Mouse (Mus musculus): ENCODE measurements around the gene Rbms3.

Rbms3 gene

DNA sequence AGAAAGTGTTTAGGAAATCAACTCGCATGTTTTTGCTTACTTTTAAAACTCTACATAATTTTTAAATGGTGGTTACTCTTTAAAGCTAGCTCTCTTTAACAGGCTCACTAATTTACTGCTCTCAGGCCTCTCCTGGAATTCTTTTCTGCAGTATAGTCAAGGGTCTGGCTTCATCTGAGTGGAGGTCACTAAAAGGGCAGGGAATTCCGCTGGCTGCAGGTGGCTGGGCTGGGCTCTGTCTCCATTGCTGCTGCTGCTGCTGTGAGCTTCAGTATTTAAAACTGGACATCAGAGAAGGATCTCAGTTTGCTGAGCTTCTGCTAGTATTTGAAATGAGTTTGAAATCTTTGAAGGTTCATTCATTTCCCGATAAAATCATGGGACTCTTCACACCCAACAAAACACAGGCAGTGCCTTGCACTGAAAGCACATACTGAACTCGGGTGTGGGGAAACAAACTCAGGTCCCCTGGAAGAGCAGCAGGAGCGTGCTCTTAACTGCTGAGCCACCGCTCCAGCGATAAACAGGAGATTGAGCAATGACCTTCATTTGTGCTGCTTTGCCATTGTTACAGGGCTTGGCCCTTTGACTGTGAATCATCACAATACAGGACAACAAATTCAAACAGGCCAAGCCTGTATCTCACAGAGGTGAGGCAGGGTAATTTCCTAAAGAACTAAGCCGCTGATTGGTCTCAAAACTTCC is 990.0 kb downstream of the Rbms3 start:
- DNase-seq (ENCODE audit: low read depth, low spot score), result peak; percentile 96

DNA sequence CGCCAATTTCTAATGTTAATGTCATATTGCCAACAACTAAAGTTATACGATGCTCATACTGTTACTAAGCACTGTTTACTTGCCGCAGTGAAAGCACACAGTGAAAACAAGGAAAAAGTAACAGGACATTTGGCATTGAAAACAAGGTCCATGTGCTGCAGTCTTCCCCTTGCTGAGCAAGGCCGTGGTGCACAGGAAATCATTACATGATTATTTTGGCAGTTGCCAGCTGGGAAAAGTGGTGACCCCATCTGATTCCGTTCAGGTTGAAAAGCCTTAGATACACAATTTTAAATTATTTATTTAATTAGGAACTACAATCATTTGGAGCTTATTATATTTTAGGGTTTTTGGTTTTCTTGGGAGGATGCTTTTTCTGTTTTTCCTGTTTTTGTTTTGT is 995.9 kb downstream of the Rbms3 start:
- no peak for DNase-seq (ENCODE audit: low read depth, low spot score)

DNA sequence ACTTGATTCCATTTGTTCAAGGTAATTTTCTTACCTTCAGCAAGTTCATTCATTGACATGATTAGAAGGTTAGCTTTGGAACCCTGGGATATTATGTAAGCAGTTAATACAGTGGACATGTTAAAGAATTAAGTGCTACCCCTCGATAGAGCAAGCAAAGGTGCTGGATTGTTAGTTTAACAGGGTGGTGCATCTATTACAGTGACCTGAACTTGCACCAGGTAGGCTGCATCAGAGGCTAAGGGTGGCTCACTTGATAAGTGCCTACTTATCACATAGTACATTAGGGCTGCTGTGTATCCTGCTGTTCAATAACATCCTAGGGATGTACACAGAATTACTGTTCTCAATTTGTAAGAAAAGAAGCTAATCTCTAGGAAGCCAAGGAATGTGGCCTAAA is 996.6 kb downstream of the Rbms3 start:
- DNase-seq (ENCODE audit: low read depth, low spot score), result no peak

GRCm38 (mm10) chr9:116631816-116632215 is 997.9 kb downstream of the Rbms3 start:
- no peak for DNase-seq (ENCODE audit: low read depth, low spot score)

DNA sequence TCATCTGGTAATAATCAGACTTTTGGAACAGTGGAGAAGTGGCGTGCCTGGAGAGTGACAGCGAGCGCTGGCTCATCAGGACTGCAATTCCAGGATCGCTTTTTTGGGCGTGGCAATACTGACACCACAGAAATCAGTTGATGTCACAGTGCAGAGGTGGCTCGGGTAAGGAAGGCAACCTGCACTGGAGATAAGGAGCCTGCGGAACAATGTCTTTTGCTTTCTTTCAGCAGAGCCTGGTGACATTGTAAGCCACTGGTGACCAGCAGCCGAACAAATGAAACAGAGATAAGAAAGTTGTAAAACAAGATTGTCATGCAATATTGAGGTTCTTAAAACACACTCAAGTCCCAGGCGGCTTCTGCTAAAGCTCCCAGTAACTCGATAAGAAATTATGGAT is 998.9 kb downstream of the Rbms3 start:
- no peak for DNase-seq (ENCODE audit: low read depth, low spot score)

- no peak for DNase-seq (ENCODE audit: low read depth, low spot score)
Measured at GRCm38 (mm10) chr9:116620434-116620833, 1009.3 kb downstream of the Rbms3 start.

DNA sequence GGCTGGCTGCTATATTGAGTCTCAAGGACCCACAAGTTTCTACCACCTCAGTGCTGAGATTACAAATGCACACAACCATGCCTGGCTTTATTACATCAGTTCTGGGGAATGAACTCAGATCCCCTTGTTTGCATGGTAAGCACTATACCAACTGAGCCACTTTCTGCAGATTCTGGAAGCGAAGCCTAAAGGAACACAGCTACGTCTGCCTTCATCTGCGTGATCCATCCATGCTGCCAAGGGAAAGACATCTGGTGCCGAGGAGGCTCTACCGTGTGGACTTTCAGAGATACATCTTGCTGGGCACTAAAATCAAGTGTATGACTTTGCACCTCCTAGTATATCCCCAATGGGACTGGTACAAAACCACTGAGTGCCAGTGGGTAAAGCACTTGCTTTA is 1010.8 kb downstream of the Rbms3 start:
- no peak for DNase-seq (ENCODE audit: low read depth, low spot score)

- no peak for DNase-seq (ENCODE audit: low read depth, low spot score)
Measured at GRCm38 (mm10) chr9:116613276-116613675, 1016.4 kb downstream of the Rbms3 start.

- DNase-seq (ENCODE audit: low read depth, low spot score), result no peak
Measured at GRCm38 (mm10) chr9:116596046-116596445, 1033.7 kb downstream of the Rbms3 start.

DNA sequence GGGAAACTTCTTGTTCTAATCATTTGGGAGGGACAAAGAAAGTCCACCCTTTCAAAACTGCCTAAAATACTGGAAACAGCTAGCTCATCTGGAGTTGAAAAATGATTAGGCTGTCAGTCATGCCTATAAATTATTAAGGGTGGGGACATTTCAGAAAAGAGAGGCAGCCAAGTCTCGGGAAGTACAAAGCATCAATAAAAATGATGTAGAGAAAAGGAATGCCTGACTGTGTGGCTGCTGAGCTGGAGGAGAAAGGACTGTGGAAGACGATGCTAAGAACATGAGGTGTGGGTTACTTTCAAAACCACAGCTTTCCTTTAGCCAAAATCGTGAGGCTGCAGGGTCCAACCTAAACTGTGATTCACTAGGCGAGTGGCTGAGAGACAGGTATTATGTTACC is 1037.2 kb downstream of the Rbms3 start:
- no peak for DNase-seq (ENCODE audit: low read depth, low spot score)

DNA sequence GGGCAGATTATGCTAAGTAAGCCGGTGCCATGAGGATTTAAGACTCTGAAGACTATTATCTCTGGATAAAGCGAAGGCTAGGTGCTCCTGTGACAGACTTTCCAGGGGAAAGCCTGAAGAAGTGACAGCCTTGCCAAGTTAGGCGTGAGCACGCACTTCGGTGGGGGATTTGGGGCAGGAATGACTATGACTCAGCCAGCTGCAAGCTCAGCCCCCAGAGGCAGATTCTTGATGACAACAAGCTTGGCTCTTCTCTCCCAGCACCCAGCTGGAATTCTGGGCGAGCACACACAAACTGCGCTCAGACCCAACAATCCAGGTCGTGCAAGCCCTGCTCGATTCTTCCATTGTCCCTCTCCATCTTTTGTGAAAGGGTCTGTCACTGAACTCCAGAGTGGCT is 1038.6 kb downstream of the Rbms3 start:
- DNase-seq (ENCODE audit: low read depth, low spot score), result no peak

DNA sequence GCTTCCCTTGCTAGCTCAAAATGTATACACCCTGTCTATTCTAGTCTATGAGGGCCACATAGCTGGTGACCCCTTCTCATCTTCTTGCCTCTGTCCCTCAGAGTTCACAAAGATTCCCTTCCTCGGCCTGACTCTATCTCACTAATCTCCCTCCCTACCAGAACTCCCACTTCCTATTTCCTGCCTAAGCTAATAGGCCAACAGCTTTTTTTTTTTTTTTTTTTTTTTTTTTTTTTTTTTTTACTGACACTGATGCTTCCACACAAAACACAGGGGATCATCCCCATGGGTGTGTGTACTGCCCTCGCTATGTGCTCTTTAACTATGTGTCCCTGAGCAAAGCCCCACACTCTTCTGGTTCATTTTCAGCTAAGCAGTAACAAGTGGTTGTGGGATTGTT is 1060.0 kb downstream of the Rbms3 start:
- no peak for DNase-seq (ENCODE audit: low read depth, low spot score)

DNA sequence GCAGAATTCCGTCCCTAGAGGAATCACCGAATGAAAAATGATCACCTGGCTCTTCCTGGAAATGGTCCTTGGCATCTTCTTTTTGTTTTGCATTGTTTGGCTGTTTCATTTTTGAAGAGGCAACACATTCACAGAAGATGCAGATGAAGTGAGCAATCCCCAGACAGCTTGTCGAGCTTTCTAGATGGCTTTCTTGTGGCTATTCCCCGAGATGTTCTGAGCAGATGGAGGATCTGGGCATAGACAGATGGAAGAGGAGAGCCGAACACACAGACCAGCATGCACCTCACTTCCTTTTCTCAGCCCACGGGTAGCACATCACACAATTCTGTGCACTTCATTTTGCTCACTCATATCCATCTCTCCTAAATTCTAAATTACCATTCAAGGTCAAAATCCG is 1063.0 kb downstream of the Rbms3 start:
- no peak for DNase-seq (ENCODE audit: low read depth, low spot score)

DNA sequence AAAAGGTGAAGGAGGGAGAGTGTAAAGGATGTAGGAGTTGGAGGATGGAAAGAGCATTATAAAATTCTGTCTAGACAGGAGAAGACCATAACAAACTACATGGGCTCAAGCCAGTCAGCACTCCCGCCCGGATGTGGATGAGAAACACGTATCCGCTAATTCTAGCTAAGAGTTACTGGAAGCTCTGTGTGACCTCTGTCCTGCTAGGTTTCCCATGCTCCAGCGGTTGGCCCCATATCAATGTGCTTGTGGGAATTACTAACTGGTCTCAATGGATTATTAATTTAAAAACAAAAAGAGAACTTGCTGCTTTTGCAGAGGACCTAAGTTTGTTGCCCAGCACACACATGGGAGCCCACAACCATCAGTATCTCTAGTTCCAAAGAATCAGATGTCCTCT is 1071.9 kb downstream of the Rbms3 start:
- no peak for DNase-seq (ENCODE audit: low read depth, low spot score)

DNA sequence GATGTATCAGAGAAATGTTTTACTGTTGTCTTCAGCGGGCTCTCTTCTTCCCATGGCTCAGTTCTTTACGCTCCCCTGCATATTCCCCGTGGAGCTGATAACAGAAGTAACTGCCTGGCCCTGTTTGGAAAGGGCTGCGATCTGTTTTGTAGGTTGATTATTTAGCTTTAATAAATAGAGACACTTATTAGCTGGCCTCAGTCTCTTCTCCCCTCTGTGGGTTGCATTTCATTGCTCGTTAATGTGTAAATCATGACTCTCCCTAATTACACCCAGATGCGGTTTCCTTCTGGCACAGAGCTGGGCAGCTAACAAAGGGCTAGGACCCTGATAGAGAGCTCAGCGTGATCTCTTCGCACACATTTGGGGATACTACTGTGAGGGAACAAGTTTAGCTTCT is 1073.1 kb downstream of the Rbms3 start:
- DNase-seq (ENCODE audit: low read depth, low spot score), result no peak

DNA sequence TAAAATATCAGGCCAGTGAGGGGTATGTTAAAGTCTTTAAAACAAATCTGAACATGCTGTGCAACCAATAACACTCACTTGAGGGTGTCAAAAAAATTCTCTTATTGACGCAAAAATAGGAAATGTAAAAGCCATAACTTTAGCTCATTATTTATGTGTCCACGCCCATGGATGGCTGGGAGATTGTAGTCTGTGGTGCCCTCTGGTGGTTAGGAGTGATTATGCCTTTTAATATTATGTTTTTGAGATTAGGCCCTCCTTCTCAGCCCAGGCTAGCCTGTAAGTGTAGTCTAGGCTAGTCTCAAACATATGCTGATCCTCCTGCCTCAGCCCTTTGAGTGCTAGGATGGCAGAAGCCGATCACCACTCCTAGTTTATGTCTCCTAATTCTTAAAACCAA is 1076.5 kb downstream of the Rbms3 start:
- peak; percentile 55 for DNase-seq (ENCODE audit: low read depth, low spot score)

DNA sequence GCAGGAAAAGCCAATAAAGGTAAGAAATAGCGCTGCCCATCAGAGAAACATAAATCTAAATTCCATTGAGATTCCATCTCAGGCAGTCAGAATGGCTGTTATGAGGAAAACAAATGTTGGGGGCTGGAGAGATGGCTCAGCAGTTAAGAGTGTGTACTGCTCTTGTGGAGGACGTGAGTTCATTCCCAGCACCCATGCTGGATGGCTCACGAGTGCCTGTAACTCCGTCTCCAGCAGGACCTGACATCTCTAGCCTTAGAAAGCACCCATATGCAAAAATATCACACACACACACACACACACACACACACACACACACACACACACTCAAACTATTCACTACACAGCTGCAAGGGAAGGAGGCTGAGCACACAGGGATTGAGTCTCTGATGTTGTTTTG is 1083.6 kb downstream of the Rbms3 start:
- no peak for DNase-seq (ENCODE audit: low read depth, low spot score)

GRCm38 (mm10) chr9:116542793-116543192 is 1086.9 kb downstream of the Rbms3 start:
- DNase-seq (ENCODE audit: low read depth, low spot score), result no peak

DNA sequence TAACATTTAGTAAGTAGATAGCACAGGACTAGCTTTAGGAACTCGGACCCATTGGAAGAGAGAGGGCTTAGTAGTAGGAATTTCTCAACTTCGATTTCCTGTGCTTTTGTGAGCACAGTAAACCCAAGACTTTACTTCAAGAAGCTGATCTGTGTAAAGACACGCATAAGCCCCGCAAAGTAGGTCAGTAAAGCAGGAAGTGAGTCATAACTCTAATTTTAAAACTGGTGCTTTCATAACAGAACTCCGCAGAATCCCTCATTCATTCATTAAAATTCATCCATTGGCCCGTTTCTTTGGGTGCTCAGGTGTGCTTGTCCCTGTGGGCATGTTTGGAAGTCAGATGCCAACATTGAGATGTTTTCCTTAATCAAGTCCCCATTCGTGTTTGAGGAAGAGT is 1087.7 kb downstream of the Rbms3 start:
- DNase-seq (ENCODE audit: low read depth, low spot score), result no peak

DNA sequence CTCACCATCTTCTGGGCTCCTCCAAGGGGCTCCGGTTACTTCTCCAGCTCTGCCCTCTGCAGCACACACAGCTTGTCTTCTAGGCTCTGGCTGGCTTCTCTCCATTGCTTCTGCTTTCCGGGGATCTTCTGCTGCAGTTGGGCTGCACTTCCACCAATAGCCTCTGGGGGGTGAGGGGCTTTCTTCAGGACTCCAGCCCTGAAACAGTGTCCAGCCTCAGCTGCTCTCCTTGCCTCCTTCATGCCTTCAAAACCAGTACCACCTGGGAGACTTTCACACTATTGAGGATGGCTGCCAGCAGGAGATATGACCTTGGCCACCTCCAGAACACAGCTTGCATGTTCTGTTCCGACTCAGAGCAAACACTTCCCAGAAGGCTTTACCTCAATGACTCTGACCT is 1094.0 kb downstream of the Rbms3 start:
- peak; percentile 66 for DNase-seq (ENCODE audit: low read depth, low spot score)

DNA sequence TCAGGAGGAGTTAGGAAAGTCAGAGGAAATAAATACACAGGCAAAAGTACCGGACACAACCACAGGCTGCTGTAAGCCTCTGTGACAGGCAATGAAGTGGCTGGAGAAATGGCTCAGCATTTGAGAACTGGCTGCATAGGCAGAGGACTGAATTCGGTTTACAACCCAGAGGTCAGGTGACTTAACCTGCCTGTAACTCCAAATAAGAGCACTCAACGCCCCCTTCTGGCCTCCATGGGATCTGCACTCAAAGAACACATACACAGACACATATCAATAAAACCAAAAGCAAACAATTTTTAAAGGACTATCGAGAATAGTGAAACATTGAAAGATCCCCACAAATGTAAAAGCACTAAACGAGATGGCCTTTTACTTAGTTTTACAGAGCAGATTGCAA is 1096.3 kb downstream of the Rbms3 start:
- peak; percentile 61 for DNase-seq (ENCODE audit: low read depth, low spot score)

DNA sequence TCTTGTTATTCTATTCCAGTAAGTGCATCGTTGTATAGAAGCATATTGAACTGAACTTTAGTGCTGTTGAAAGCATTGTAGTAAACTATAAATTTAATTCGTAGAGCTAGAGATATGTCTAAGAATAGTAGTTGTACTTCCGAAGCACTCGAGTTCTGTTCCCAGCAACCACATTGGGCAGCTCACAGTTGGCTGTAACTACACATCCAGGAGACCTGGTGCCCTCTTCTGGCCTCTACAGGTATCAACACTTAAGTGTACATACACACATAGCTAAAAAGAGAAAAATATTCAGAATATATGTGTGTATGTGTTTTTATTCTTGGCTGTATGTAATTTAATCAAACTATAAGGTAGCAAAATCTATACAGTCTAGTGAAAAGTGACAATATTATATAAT is 1098.6 kb downstream of the Rbms3 start:
- DNase-seq (ENCODE audit: low read depth, low spot score), result peak; percentile 53

GRCm38 (mm10) chr9:116524386-116524785 is 1105.3 kb downstream of the Rbms3 start:
- DNase-seq (ENCODE audit: low read depth, low spot score), result no peak

Measured in R1 (cell line).